Mouse (Mus musculus) frontal cortex, adult 2 months (tissue): ENCODE measurements at regions not wholly inside any gene's neighbourhood (a gene's known extent, or its start where the extent isn't known, plus 50 kb on each side); places are given as distances from the start of the nearest gene placed in this dataset.

ENCODE experiments used
- DNase-seq, 2 experiments: peaks; one replicate each; pipeline ENCODE4 v3.0.0; 2022; ENCODE audit warnings: low spot score in 1 of 2; ENCODE audit errors: extremely low spot score in 1 of 2

DNA sequence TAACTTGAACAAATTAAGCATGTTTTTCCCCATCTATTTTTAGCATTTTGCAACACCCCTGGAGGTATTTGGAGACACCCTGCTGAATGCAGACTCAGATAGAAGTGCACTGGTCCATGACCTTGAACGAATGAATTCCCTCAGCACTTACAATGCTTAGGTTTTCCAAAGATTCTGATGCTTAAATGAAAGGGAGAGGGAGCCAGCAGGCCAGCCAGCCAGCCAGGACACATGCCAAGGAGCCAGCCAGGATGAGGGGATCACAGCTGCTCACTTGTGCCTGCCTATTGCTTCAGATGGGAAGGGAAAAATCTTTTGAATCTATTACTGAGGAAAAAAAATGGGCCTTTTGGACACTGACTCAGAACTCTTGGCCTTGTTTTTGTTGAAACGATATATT lies 750.0 kb upstream of the 2610301B20Rik start:
- DNase-seq, result peak in 1 of 2 experiments; percentile 5

DNA sequence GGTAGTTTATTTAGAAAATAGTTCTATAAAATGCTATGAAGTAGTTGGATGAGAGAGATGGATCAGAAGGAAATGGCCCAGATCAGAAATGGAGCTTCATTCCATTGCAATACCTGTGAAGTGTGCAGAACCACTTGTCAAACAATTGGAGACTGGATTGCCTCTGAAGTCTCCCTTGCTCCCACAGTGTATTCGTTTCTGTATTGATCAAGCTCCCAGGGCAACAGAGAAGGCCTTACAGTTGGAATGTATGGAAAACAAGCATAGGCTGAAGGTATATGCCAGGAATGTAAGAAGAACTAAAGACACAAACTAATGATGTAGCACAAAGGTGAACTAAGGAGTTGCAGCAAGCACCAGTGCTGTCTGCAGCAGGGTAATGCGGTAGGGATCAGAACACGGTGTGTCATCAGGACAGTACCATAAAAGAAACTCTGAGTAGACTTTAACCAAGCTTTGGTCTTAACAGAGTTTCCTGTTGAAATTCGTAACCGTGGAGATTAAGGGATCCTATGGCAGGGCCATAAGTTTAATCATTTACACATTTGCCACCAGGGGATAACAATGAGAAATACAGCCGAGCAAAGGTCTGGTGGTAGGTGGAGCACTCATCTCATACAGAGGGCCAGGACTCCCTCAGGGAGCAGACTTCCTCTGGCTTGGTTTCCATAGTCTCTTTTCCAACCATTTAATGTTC lies 732.9 kb upstream of the 2610301B20Rik start:
- DNase-seq, result no peak

DNA sequence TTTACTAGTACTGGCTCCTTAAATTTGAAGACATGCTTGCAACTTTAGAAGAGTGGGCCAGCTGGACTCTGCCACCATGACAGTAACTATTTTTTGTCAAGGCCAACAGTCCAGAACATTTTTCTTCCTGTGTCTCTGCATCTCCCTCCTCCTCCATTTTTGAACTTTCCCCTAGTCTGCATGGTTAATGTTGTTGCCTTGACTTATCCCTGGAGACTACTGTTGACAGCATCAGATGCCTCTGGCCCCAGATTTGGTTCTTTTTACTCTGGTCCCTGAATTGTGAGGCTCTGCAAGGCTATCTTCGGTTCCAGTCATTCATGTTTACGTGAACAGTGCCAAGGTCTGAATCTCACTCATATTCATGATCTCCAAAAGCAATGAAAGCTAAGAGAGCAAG lies 724.4 kb upstream of the 2610301B20Rik start:
- DNase-seq, result no peak

DNA sequence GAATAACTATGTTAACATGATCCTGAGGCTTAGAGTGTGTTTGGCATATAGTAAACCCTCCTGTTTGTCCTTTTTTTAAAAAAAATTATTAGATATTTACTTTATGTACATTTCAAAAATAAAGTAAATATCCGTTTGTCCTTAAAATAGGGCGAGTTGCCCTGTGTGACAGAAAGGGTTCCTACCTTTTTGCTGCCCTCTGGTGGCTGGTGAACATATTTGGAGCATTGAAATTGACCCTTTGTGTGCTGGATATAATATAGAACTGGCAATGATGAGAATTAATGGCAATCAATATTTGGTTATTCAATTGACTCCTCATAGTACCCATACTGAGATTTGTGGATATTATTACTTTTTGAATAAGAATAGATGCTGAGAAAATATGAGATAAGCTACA lies 723.8 kb upstream of the 2610301B20Rik start:
- DNase-seq, result peak in 1 of 2 experiments; percentile 48

DNA sequence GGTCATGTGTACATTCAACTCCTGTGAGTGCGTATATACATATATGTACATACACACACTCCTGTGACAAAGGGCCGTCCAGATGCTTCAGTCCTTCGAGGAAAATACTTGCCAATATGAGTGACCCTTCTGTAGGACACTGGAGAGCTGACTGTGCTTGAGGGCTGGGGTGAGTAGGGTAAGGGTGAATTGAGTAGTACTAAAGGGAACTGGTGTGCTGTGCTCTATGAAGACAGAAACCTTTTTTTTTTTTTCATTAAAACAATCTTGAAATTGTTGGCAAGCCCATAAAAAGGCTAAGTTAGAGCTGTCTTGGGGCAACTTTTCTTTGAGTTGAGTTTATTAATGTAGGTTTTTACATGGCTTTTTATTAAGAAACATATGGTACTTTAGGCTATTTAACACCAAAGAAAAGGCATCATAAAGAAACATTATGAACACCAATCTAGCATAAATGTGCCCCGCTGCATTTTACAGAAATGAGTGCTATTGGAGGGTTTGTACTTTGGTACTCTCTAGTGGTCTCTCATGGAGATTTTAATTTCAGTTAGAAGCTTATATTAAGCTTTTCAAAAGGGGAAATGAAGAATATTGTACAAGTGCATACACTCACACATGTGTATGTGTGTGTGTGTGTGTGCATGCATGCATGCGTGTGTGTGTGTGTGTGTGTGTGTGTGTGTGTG lies 718.5 kb upstream of the 2610301B20Rik start:
- no peak for DNase-seq

DNA sequence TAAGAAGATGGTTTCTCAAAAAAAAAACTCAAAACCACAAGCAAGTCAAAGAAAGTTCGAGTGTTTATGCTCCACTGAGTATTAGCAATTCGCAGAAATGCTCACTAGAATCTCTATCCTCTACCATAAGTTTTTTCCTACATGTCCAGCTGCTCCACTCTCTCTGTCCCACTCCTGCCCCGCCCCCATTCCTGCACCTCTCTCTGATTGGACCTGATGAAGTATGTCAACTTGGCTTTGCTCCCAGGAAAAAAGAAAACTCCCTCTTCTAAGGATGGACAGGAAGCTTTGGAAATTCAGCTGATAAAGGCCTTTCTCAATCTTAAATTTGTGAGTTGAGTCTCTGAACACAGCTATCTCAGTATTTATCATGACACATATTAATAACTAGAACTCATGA lies 684.4 kb upstream of the 2610301B20Rik start:
- no peak for DNase-seq

DNA sequence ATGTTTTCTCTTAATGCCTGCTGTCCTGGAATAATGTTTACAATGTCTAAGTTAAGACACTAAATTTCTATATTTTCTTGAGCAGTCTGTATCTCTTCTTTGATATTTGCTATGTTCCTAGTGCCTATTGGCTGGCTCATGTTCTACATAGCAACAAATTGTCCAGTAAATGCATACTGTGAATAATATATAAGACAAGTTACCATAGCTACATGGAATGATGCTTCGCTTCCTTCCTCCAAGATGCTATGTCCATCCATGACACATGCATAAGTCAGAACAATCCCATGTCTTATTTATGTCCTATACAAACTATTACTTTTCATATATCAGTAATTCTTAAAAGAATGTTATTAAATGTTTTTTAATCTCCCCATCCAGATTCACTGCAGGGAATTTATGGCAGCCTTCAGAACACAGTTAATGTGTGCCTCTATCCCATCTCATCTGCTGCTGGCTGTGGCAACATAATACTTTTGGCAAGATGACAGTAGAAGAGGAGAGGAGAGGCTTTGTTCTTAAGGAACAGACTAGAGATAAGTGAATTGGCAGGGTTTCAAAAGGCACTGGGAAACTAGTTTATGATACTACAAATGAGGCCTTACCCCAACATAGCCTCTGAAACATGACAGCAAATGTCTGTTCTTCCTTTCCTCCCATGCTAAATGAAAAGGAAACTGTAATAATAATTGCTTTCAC lies 676.9 kb upstream of the 2610301B20Rik start:
- no peak for DNase-seq

DNA sequence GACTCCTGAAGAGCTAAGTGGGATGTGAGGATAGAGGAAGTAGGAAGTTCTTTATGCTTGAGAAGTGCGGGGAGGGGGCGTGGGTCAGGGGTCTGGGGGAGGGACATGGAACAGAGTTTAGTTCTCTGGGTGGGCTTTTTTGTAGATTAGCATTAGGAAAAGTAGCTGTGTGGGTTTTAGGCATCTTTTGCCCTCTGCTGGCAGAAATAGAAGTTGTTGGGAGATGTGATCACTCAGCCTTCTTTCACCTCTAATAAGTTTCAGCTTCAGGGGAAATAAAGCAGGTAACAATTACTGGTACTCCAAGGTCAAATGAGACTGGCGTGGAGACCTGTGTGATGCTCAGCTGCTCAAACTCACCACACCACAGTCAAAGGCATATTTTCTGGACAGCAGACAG lies 672.5 kb upstream of the 2610301B20Rik start:
- DNase-seq, result peak in 1 of 2 experiments; percentile 2

DNA sequence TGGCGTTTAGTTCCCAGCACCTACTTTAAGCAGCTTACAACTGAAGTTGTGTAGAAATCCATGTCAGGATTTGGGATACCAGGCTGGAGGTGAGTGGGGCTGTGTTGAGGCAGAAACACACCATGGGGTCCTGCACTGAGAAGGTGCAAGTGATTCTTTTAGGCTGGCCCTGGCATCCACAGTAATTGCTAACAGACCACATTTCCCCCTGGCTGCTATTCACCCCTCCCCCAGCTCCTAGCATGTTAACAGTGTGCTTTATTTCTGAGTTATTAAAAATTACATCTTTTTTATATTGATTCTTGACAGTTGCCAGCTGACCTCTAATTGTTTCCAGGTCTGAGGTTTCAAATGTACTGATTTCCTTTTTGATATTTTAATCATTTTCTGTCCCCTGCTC lies 670.1 kb upstream of the 2610301B20Rik start:
- no peak for DNase-seq

DNA sequence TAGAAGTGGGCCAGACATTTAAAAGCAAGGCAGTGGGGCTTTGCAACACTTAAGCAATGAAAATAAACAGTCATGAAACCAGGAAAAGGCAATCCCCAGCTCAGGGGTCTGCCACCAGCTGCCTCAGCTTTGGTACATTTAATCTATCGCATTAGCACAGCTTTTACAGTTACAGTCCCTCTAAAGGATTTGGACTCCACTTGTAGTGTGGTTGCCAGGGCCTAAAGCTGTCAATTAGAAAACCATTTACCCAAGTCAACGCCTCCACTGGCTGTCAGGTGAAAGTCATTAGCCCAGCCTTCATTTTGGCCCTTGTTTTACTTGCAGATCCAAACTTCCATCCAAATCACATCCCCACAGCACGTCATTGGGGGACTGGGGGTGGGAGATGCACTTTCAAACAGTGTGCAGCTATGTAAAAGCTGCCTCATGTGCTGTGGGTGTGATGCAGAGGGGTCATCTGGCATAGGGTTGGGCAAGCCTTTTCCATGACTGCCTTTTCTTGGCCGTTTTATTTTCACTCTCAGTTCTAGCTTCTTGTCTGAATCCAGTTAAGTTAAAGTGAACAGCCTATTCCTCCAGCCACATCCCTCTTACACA lies 664.9 kb upstream of the 2610301B20Rik start:
- DNase-seq, result no peak

DNA sequence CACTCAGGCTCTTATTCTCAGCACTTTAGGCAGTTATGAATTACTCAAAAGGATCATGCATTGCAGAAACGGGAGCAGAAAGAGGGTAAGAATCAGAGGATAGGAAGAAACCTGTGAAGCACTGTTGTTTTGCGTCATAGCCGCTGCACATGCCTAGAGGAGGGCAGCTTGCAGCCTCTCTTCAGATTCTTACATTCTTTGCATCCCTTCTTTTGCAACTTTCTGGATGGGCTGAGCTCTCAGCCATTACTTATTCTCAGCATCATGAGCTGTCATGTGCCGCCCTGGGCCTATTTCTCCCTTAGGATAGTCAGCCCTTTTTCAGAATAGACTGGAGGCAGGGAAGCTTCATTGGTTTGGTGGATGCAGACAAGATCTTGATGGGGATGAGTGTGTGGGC lies 663.0 kb upstream of the 2610301B20Rik start:
- no peak for DNase-seq

DNA sequence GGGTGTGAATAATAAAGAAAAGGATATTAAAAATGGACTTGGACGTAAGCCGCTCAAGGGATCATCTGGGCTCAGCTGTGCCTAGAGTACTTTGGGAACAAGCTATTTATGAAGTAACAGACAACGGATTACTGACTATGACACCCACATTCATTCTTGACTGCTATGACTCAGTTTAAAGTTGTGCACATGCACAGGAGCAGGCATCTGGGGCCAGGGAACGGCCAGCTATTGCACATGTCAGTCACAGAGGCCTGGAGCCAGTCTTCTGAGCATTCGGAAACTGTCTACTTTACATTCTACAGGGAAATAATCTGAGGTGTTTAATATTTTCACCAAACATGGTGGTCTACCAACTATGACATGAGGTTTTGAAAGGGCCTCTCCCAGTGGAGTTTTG lies 639.0 kb upstream of the 2610301B20Rik start:
- DNase-seq, result peak in 1 of 2 experiments; percentile 4

DNA sequence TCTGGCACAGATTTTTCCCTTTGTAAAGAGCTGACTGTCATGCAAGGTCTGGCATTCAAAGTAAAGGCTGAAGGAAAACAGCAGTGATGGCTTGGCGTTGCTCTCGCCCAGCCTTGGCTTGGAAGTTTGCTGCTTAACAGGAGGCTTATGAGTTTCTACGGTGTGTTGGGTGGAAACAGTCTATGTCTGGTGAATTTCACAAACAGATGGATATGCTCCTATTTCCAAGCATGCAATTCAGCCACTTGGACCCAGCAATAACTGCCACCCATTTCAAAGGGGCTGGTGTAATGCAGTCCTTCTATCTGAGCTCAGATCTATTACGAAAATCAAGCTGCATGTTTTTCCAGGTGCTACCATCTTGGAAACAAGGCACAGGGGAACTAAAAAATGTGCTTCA lies 632.2 kb upstream of the 2610301B20Rik start:
- DNase-seq, result no peak

DNA sequence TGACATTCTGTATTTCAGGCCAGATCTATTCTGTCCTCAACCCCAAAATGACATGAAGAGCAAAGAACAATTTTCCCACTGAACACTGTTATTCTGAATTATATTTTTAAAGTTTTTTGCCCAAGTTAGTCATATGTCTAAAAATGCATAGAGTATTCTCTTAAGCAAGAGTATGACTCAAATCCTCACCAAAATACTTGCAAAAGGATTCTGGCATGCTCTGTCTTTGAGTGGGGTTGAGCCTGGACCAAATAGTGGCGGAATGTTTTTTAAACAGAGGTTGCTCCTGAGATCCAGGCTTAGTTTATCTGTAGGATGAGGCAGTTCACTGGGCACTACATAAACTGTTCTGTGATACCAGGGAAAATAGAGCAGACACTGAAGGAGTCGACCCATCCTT lies 631.4 kb upstream of the 2610301B20Rik start:
- DNase-seq, result peak in 1 of 2 experiments; percentile 39

DNA sequence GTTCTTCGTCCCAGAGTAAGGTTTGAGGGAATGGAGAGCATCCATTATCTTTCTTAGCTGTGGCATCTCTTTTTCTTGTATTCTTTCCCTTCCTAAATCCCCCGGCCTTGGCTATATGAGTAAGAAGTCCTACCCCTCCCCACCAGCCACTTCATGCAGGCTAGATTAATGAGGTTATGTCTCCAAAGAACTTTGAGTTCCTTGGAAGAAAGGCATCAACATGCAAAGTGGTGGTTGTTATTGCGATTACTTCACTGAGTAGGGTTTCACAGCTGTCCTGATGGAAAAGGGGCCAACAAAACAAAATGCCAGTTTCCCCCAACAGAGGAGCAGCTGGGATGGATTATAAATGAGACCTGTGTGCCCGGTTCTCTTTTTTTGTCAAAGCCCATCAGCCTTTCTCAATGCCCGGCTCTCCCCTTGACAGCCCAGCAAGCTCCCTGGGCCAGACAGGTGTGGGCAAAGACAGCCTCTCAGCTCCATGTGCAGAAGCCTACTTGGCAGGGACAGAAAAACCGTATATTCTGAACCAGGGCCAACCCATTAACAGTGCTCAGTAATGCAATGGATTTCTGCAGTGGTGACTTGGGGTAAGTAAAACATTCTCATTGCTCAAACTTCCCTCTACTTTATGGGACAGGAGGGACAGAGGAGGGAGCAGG lies 620.1 kb upstream of the 2610301B20Rik start:
- DNase-seq, result no peak

DNA sequence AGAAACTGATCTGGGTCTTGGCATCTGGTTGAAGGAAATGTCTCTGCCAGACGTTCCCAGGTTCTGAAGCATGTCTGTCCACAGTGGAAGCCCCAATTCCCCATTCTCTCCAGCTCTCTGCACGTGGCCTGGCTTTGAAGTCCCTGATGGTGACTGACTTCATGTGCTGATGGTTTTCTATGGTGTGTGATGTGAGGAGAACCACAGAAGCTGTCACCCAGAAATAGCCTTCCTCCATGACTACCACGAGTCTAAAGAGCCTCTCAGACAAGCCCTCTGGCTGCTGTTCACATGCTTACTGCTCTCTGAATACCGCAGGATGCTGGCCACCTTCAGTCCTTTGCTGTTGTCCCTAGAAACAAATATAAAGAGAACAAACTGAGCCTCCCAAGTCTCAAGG lies 616.8 kb upstream of the 2610301B20Rik start:
- no peak for DNase-seq

DNA sequence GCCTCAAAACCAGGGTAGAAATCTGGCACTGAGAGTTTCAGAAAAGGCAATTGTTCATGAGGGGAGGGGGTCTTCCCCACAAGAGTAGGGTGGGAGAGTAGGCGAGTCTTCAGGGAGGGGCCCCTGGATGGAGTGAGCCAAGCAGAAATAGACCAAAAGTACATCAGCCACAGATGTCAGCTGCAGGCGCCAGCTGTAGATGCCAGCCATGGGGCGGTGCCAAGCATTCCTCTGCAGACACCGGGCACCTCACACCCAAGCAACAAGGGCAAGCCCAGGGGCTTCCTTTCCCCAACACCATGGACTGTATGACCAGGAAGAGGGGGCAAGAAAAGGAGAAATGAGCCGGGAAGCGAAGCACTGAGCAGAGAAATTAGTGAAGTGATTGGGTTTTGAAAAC lies 613.9 kb upstream of the 2610301B20Rik start:
- DNase-seq, result no peak

DNA sequence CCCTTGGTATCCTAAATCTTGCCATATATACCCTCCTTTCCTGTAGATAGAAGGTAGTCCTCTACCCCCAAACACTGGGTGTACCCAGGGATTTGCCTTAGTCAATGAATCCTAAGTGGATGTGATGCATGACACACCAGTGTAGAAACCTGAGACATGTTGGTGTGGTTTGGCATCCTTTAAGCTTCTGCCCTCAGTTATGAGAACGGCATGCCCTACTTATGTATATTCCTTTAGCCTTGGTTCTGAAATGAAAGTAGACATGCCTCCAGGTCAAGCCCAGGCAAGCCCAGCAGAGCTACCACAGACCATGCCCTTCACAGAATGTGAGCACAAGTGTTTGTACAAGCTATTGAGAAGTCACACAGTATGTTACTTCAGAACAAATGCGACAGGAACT lies 608.4 kb upstream of the 2610301B20Rik start:
- no peak for DNase-seq

DNA sequence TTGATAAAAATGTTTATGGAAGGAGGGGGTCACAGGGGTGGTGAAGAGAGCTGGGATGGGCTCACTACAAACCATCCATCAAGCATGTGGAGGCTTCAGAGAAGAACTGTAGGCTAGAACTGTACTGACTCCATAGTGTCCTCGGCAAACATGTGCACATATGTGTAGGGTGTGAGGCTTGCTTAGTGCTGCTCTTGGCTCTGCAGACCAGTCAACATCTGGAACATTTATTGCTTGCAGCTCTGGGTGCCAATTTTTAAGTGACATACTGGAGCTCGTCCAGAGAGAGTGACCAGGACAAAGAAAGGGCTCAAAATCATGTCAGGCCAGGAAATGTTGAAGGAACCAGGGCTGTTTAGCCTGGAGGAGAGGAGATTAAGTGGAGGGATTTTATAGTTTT lies 588.7 kb upstream of the 2610301B20Rik start:
- no peak for DNase-seq

DNA sequence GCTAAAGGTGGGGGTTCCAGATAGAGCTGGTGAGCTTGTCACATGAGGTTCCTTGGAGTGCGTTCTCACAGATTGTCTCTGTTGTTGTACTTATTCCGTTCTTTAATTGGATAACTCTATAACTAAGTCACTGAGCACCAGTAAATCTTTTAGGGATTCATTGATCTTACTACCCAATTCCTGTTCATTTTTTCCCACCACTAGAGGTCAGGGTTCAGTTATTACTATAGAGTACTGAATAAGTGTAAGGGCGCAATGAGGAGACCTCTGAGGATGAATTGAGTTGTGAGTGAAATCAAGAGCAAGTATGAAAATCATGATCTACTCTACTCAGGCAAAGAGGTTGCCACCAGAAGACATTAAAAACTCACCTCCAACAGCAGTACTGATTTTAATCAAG lies 584.0 kb upstream of the 2610301B20Rik start:
- peak in 1 of 2 experiments; percentile 61 for DNase-seq

DNA sequence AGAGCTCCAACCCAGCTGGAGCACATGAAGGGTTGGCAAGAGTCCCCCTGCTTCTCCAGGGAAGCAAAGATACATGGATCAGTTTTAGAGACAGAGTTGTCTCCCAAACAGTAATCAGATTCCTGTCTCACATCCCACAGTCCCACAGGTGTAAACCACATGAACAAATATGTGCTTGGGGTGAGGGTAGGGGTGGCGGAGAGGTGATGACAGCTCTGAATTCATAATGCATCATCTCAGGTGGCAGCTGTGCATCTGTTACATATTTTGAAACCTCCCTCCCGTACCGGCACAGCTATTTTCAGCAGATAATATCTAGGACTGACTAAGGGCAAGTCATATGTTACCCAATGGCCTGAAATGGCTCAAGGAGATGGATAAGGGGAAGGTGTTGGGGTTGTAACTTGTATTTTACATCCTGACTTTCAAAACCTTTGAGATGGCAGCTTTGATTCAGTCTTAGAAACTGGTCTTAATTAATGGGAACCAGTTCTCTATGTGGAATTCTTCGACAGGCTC lies 579.2 kb upstream of the 2610301B20Rik start:
- peak in 1 of 2 experiments; percentile 1 for DNase-seq
